Mouse (Mus musculus): ENCODE results near the gene Fnbp1l. TPM values are rescaled to one million over a fixed set of nuclear protein-coding genes. Genes with fewer than 3 reads are reported as not detected.

Fnbp1l gene
- polyA plus RNA-seq, 1 experiment from 2014 or later, result 4.0 TPM

DNA sequence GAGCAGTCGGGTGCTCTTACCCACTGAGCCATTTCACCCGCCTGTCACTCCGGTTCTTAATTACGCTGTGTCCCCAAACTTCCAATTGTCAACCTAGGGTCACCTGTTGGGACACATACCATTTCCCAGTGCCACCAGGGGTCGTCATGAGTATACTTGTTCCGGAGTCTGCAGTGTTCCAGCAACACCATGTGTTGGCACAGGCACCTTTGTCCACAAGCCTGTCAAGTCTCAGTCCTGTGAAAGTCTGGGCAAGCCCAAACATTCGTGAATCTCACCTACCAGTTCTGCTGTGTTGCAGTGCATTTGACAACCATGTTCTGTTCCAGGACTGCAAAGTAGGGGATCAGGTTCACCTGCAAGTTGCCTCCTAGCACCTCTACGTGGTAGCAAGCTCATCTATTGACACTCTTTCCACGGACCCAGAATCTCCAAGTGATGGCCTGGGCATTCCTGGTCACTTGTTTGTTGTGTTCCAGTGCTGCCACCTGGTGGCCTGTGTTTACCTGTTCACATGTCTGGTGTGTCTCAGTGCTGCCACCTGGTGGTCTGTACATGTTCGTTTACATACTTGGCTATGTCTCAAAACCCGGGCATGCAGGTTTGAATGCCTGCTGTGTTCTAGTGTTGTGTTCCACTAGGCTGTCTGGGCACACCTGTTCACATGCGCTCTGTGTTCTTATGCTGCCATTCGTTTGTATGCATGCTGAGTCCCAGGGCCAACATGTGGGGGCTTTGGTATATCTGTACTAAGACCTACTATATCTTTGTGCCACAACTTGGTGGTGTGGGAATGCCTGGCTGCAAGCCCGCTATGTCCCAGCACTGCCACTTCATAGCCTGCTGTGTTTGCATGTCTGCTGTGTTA, 19.0 kb upstream of the Fnbp1l start:
- Histone ChIP-seq H3K4me3 (ENCODE audit: low read depth, low read length) (no peak overlapping the region), H3K9me3 (ENCODE audit: low read length) (no peaks in the 10 kb centered on the region), H3K4me2 (ENCODE audit: low read depth, low read length) (no peak overlapping the region), H3K27ac (ENCODE audit: low read depth) (no peak overlapping the region), H3K9ac (replicated peaks) (no peak overlapping the region), H3K27me3 (ENCODE audit: insufficient read depth, low read length) (no peaks in the 10 kb centered on the region), H3K36me3 (replicated peaks; ENCODE audit: insufficient read depth, low read length) (no peaks in the 10 kb centered on the region), H3K4me1 (ENCODE audit: insufficient read depth) (no peaks in the 10 kb centered on the region)
- ATAC-seq (peak; percentile 85), DNase-seq (peak; percentile 97)
- TF ChIP-seq CTCF (IDR thresholded peaks at IDR 0.05; ENCODE audit: low read depth) (peak; percentile 100), EP300 (IDR thresholded peaks at IDR 0.05; ENCODE audit: low read depth) (no peak)
- WGBS (ENCODE audit: insufficient replicate concordance), result 34% methylated on average over 14 of the region's 14 CpGs

DNA sequence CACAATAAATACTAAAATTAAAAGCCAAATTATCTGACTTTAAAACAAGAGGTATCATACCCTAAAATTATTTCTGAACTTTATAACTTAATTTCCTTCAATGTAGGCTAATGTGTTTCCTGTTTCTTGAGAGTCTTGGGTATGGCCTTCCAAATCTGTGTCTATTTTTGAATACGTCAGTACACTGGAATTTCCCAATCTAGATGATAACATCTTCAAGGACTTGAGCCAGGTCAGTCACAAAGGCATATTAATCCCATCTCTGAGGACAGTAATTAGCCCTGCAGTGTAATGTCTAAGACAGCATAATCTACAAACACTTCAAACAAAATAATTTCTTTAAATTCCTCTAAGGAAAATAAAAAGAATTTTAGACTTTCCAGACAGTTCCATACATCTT, 17.8 kb upstream of the Fnbp1l start:
- Histone ChIP-seq H3K27ac (ENCODE audit: low read depth) (no peak overlapping the region), H3K36me3 (replicated peaks; ENCODE audit: insufficient read depth, low read length) (no peaks in the 10 kb centered on the region), H3K4me1 (ENCODE audit: insufficient read depth) (no peaks in the 10 kb centered on the region), H3K4me2 (ENCODE audit: low read depth, low read length) (no peak overlapping the region), H3K9ac (replicated peaks) (no peak overlapping the region), H3K4me3 (ENCODE audit: low read depth, low read length) (no peak overlapping the region), H3K27me3 (ENCODE audit: insufficient read depth, low read length) (no peaks in the 10 kb centered on the region), H3K9me3 (ENCODE audit: low read length) (no peaks in the 10 kb centered on the region)
- 52% methylated on average over 1 of the region's 1 CpGs for WGBS (ENCODE audit: insufficient replicate concordance)
- TF ChIP-seq CTCF (IDR thresholded peaks at IDR 0.05; ENCODE audit: low read depth), result no peak
- no peak for TF ChIP-seq EP300 (IDR thresholded peaks at IDR 0.05; ENCODE audit: low read depth)
- ATAC-seq, result no peak
- no peak for DNase-seq

GRCm38 (mm10) chr3:122635246-122635645, 15.7 kb upstream of the Fnbp1l start:
- no peaks in the 10 kb centered on the region for H3K9me3 ChIP-seq (ENCODE audit: low read length)
- H3K27me3 ChIP-seq (ENCODE audit: insufficient read depth, low read length), result no peaks in the 10 kb centered on the region
- H3K4me2 ChIP-seq (ENCODE audit: low read depth, low read length), result no peak overlapping the region
- ATAC-seq (no peak), DNase-seq (no peak)
- no peaks in the 10 kb centered on the region for H3K36me3 ChIP-seq (replicated peaks; ENCODE audit: insufficient read depth, low read length)
- WGBS (ENCODE audit: insufficient replicate concordance), result 25% methylated on average over 12 of the region's 12 CpGs
- no peak overlapping the region for H3K4me3 ChIP-seq (ENCODE audit: low read depth, low read length)
- TF ChIP-seq CTCF (IDR thresholded peaks at IDR 0.05; ENCODE audit: low read depth) (no peak), EP300 (IDR thresholded peaks at IDR 0.05; ENCODE audit: low read depth) (no peak)
- H3K4me1 ChIP-seq (ENCODE audit: insufficient read depth), result no peaks in the 10 kb centered on the region
- no peak overlapping the region for H3K9ac ChIP-seq (replicated peaks)
- no peak overlapping the region for H3K27ac ChIP-seq (ENCODE audit: low read depth)

DNA sequence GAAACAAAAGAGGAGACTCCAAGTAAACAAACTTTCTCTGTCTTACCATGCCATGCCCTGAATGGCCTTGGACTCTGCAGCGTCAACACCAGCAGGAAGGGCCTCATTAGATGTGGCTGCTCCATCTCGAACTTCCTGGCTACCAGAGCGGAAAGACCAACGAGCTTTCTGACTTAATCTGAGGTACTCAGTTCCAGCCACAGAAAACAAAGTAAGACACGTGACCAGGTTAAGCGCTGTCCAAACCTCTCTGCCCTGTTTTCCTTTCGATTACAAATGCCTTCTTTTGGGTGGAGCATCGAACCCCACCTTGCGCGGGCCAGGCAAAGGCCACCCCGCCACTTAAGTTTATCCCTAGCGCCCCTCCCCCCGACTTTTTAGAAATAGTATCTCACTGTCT, 10.1 kb upstream of the Fnbp1l start:
- H3K27me3 ChIP-seq (ENCODE audit: insufficient read depth, low read length), result no peaks in the 10 kb centered on the region
- peak; percentile 20 for DNase-seq
- peak; percentile 72 for ATAC-seq
- H3K4me3 ChIP-seq (ENCODE audit: low read depth, low read length), result peak overlapping the region; percentile 17
- no peak overlapping the region; the same call in 1 of the 2 replicates for H3K27ac ChIP-seq (ENCODE audit: low read depth)
- no peaks in the 10 kb centered on the region for H3K9me3 ChIP-seq (ENCODE audit: low read length)
- peaks cover 4% of the 10 kb centered on the region; the same call in 1 of the 2 replicates for H3K4me1 ChIP-seq (ENCODE audit: insufficient read depth)
- no peak for TF ChIP-seq CTCF (IDR thresholded peaks at IDR 0.05; ENCODE audit: low read depth)
- TF ChIP-seq EP300 (IDR thresholded peaks at IDR 0.05; ENCODE audit: low read depth), result no peak
- H3K36me3 ChIP-seq (replicated peaks; ENCODE audit: insufficient read depth, low read length), result no peaks in the 10 kb centered on the region
- peak overlapping the region; percentile 49 for H3K4me2 ChIP-seq (ENCODE audit: low read depth, low read length)
- no peak overlapping the region for H3K9ac ChIP-seq (replicated peaks)
- 1% methylated on average over 13 of the region's 13 CpGs for WGBS (ENCODE audit: insufficient replicate concordance)

DNA sequence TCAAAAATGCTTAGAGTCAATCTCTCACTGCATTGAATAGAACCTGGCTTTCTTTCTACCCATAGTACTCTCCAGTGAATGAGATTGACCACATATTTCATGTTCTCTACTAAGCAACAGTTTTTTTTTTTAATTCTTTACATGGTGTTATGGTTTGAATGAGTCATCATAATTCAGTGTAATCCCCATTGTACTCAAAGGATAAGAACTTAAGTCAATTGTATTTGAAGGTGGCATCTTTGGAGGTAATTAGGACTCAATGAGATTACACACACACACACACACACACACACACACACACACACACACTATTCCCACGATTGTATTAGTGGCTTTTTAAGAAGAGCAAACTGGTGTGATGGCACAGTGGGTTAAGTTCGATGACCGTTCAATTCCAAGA, 9.4 kb upstream of the Fnbp1l start:
- no peak for TF ChIP-seq CTCF (IDR thresholded peaks at IDR 0.05; ENCODE audit: low read depth)
- no peak for TF ChIP-seq EP300 (IDR thresholded peaks at IDR 0.05; ENCODE audit: low read depth)
- peaks cover 4% of the 10 kb centered on the region; the same call in 1 of the 2 replicates for H3K4me1 ChIP-seq (ENCODE audit: insufficient read depth)
- H3K9ac ChIP-seq (replicated peaks), result no peak overlapping the region
- ATAC-seq, result 0 out of 2 replicates have a peak, but pooled peaks have one; percentile 6
- DNase-seq, result no peak
- no peaks in the 10 kb centered on the region for H3K9me3 ChIP-seq (ENCODE audit: low read length)
- H3K4me3 ChIP-seq (ENCODE audit: low read depth, low read length), result no peak overlapping the region
- H3K4me2 ChIP-seq (ENCODE audit: low read depth, low read length), result peak overlapping the region; percentile 49
- H3K36me3 ChIP-seq (replicated peaks; ENCODE audit: insufficient read depth, low read length), result no peaks in the 10 kb centered on the region
- H3K27ac ChIP-seq (ENCODE audit: low read depth), result peak overlapping the region; percentile 39; the same call in 1 of the 2 replicates
- WGBS (ENCODE audit: insufficient replicate concordance), result 32% methylated on average over 3 of the region's 3 CpGs
- H3K27me3 ChIP-seq (ENCODE audit: insufficient read depth, low read length), result no peaks in the 10 kb centered on the region

DNA sequence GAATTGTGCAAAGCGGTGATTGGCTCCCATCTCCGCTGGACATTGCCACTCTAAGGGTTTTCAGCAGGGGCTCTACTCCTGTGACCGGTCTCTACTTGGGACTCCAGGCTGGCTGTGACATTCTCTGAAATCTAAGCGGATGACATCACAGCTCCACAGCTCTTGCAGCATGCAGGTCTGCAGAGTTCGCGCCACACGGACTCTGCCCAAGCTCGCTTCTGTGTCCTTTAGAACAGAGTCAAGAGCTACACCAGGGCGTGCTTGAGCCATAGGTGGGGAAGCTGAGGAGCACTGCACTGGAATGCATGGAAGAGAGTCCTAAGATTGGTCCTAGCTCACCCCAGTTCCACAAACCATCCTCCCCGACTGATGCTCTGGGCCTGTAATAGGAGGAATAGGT, 9.0 kb upstream of the Fnbp1l start:
- no peak overlapping the region for H3K4me3 ChIP-seq (ENCODE audit: low read depth, low read length)
- H3K36me3 ChIP-seq (replicated peaks; ENCODE audit: insufficient read depth, low read length), result no peaks in the 10 kb centered on the region
- 75% methylated on average over 10 of the region's 10 CpGs for WGBS (ENCODE audit: insufficient replicate concordance)
- TF ChIP-seq EP300 (IDR thresholded peaks at IDR 0.05; ENCODE audit: low read depth) (no peak), CTCF (IDR thresholded peaks at IDR 0.05; ENCODE audit: low read depth) (no peak)
- no peak overlapping the region for H3K4me2 ChIP-seq (ENCODE audit: low read depth, low read length)
- no peaks in the 10 kb centered on the region for H3K27me3 ChIP-seq (ENCODE audit: insufficient read depth, low read length)
- no peak overlapping the region for H3K9ac ChIP-seq (replicated peaks)
- H3K4me1 ChIP-seq (ENCODE audit: insufficient read depth), result peaks cover 4% of the 10 kb centered on the region; the same call in 1 of the 2 replicates
- DNase-seq (peak; percentile 27), ATAC-seq (peak; percentile 80)
- peak overlapping the region; percentile 39; the same call in 1 of the 2 replicates for H3K27ac ChIP-seq (ENCODE audit: low read depth)
- no peaks in the 10 kb centered on the region for H3K9me3 ChIP-seq (ENCODE audit: low read length)
